Mouse (Mus musculus): ENCODE data around the gene Rdh1. TPM values are rescaled to one million over a fixed set of nuclear protein-coding genes. Genes with fewer than 3 reads are reported as not detected.
"Not testable (repeated sequence)": the region's sequence is repeated elsewhere in the genome, so short reads cannot be mapped to it uniquely, and the experiment has no call there.

The Rdh1 gene
- polyA plus RNA-seq, 1 experiment, result 1.3 TPM

GRCm38 (mm10) chr10:127801612-127802011 is 42.1 kb downstream of the Rdh1 start:
- peak; percentile 47 for DNase-seq

GRCm38 (mm10) chr10:127802236-127802635 is 42.7 kb downstream of the Rdh1 start:
- no peak for DNase-seq
- WGBS, result 64% methylated on average over 5 of the region's 5 CpGs
- H3K27ac ChIP-seq (ENCODE audit: insufficient read depth, low read depth, low read length), result no peak overlapping the region
- TF ChIP-seq CTCF (conservative IDR thresholded peaks at IDR 0.05; ENCODE audit: insufficient read depth, insufficient read length, low read depth, low read length), result no peak
- no peak for TF ChIP-seq POLR2A (IDR thresholded peaks at IDR 0.05; ENCODE audit: low read depth, low read length)
- H3K4me1 ChIP-seq (ENCODE audit: control insufficient read depth, insufficient read depth, low read length), result peaks cover 8% of the 10 kb centered on the region; the same call in 1 of the 2 replicates
- H3K36me3 ChIP-seq (ENCODE audit: control insufficient read depth, insufficient read depth, low read length), result no peaks in the 10 kb centered on the region
- no peaks in the 10 kb centered on the region for H3K27me3 ChIP-seq (replicated peaks; ENCODE audit: control insufficient read depth, insufficient read depth, low read length)
- peak overlapping the region; percentile 12; the same call in 1 of the 2 replicates for H3K4me3 ChIP-seq (ENCODE audit: insufficient read depth, low read depth, low read length)

More at GRCm38 (mm10) chr10:127801612-127802011, 42.1 kb downstream of the Rdh1 start:
- WGBS, result 40% methylated on average over 2 of the region's 2 CpGs
- H3K4me3 ChIP-seq (ENCODE audit: insufficient read depth, low read depth, low read length), result peak overlapping the region; percentile 56
- no peaks in the 10 kb centered on the region for H3K36me3 ChIP-seq (ENCODE audit: control insufficient read depth, insufficient read depth, low read length)
- H3K27ac ChIP-seq (ENCODE audit: insufficient read depth, low read depth, low read length), result peak overlapping the region; percentile 91
- TF ChIP-seq CTCF (conservative IDR thresholded peaks at IDR 0.05; ENCODE audit: insufficient read depth, insufficient read length, low read depth, low read length) (no peak), POLR2A (IDR thresholded peaks at IDR 0.05; ENCODE audit: low read depth, low read length) (no peak)
- no peaks in the 10 kb centered on the region for H3K27me3 ChIP-seq (replicated peaks; ENCODE audit: control insufficient read depth, insufficient read depth, low read length)
- H3K4me1 ChIP-seq (ENCODE audit: control insufficient read depth, insufficient read depth, low read length), result peaks cover 8% of the 10 kb centered on the region; the same call in 1 of the 2 replicates

DNA sequence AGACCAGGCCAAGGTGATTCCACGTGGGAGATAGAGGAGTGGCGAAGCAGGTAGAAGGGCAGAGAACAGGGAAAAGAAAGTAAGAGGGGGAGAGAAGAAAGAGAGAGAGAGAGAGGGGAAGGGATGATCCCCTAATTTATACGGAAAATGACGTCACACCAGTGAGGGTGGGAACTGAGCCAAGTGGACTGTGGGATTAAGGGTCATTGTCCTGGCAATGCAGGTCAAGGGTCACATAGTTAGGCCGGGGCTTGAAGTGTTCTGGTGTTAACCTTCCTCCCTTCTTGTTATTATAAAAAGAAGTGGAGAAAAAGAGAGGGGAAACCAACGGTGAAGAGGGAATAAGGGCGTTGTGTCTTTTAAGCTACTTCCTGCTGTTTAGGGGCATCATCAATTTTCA is 44.9 kb downstream of the Rdh1 start:
- no peaks in the 10 kb centered on the region for H3K36me3 ChIP-seq (ENCODE audit: control insufficient read depth, insufficient read depth, low read length)
- 52% methylated on average over 7 of the region's 7 CpGs for WGBS
- H3K27ac ChIP-seq (ENCODE audit: insufficient read depth, low read depth, low read length), result no peak overlapping the region
- TF ChIP-seq CTCF (conservative IDR thresholded peaks at IDR 0.05; ENCODE audit: insufficient read depth, insufficient read length, low read depth, low read length), result no peak
- TF ChIP-seq POLR2A (IDR thresholded peaks at IDR 0.05; ENCODE audit: low read depth, low read length), result no peak
- no peaks in the 10 kb centered on the region for H3K27me3 ChIP-seq (replicated peaks; ENCODE audit: control insufficient read depth, insufficient read depth, low read length)
- DNase-seq, result peak; percentile 75
- no peak overlapping the region for H3K4me3 ChIP-seq (ENCODE audit: insufficient read depth, low read depth, low read length)
- H3K4me1 ChIP-seq (ENCODE audit: control insufficient read depth, insufficient read depth, low read length), result peaks cover 8% of the 10 kb centered on the region; the same call in 1 of the 2 replicates

DNA sequence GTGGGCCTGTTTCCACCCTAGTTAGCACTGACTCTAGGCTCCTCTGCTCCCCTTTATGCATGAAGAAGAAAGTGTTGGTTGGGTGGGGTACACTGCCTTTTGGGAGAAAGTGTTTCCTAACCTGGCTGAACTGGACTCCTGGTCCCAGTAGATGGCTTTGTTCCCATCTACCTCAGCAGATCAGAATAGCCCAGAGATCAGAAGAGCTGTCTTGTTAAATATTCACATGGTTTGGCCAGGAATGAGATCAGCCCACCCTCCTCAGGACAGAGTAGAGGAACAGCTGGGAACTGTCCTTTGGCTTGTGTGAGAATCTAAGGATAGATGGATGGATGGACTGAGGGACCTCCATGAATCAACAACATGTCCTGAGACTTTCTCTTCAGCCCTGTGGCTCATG is 56.4 kb downstream of the Rdh1 start:
- no peak overlapping the region for H3K4me3 ChIP-seq (ENCODE audit: insufficient read depth, low read depth, low read length)
- no peak overlapping the region for H3K27ac ChIP-seq (ENCODE audit: insufficient read depth, low read depth, low read length)
- H3K27me3 ChIP-seq (replicated peaks; ENCODE audit: control insufficient read depth, insufficient read depth, low read length), result no peaks in the 10 kb centered on the region
- peak; percentile 73 for DNase-seq
- H3K4me1 ChIP-seq (ENCODE audit: control insufficient read depth, insufficient read depth, low read length), result peaks cover 20% of the 10 kb centered on the region
- no peaks in the 10 kb centered on the region for H3K36me3 ChIP-seq (ENCODE audit: control insufficient read depth, insufficient read depth, low read length)
- TF ChIP-seq CTCF (conservative IDR thresholded peaks at IDR 0.05; ENCODE audit: insufficient read depth, insufficient read length, low read depth, low read length) (no peak), POLR2A (IDR thresholded peaks at IDR 0.05; ENCODE audit: low read depth, low read length) (no peak)

DNA sequence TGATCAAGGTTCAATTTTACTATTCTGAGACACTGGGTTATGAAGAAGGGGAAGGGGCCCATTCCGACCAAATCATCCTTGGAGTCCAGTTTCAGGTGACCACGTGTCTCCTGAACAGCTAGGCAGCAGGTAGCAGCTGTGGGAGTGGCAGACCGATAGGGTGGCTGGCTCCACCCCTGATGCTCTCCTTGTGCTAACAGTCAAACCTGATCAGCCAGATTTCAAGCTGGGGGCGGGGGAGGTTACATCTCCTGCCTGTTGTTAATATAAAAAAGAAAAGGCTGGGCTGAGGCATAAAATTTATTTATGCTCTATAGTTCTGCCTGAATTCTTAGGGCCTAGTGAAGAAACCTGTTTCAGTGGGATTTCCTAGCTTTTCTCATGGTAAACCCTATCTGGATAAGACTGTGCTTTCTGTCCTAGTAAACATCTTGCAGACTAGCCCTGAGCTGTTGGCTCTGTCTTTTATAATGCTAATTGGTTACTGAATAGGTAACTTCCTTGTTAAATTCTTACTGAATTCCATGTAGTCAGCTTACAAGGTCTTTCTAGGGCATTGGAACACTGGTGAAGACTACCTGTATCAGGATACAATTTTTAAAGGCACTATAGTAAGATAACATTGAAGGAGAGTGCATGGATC is 57.9 kb downstream of the Rdh1 start:
- peaks cover 20% of the 10 kb centered on the region for H3K4me1 ChIP-seq (ENCODE audit: control insufficient read depth, insufficient read depth, low read length)
- not testable (repeated sequence) for H3K27me3 ChIP-seq (replicated peaks; ENCODE audit: control insufficient read depth, insufficient read depth, low read length); H3K36me3 ChIP-seq (ENCODE audit: control insufficient read depth, insufficient read depth, low read length); H3K4me3 ChIP-seq (ENCODE audit: insufficient read depth, low read depth, low read length)
- WGBS, result 43% methylated on average over 4 of the region's 4 CpGs
- peak overlapping the region; percentile 71 for H3K27ac ChIP-seq (ENCODE audit: insufficient read depth, low read depth, low read length)
- DNase-seq, result peak; percentile 62

Other genes starting within 250 kb of the Rdh1 start
- 24.4 and 27.4 TPM in 2 replicates for gene Ndufa4l2, start 244.8 kb upstream of the Rdh1 start, polyA plus RNA-seq (2012; rRNA removed)
- 232 and 274 TPM in 2 replicates for gene Shmt2, start 237.3 kb upstream of the Rdh1 start, polyA plus RNA-seq (2012; rRNA removed)
- 2.0 and 2.2 TPM in 2 replicates for gene Nxph4, start 225.2 kb upstream of the Rdh1 start, polyA plus RNA-seq (2012; rRNA removed)
- gene Lrp1, start 138.6 kb upstream of the Rdh1 start, polyA plus RNA-seq (2012; rRNA removed), result 55.3 and 57.8 TPM in 2 replicates
- gene Stat6, start 116.7 kb upstream of the Rdh1 start, polyA plus RNA-seq (2012; rRNA removed), result 70.2 and 72.1 TPM in 2 replicates
- 2.3 and 2.5 TPM in 2 replicates for gene Nemp1, start 92.8 kb upstream of the Rdh1 start, polyA plus RNA-seq (2012; rRNA removed)
- gene Nab2, start 91.2 kb upstream of the Rdh1 start, polyA plus RNA-seq (2012; rRNA removed), result 17.9 and 18.6 TPM in 2 replicates
- 0.06 and 0.18 TPM in 2 replicates for gene Myo1a, start 54.6 kb upstream of the Rdh1 start, polyA plus RNA-seq (2012; rRNA removed)
- 0.26 TPM in 1 of 2 replicates, not detected in the other for gene Tac2, start 35.2 kb upstream of the Rdh1 start, polyA plus RNA-seq (2012; rRNA removed)
- gene Zbtb39, start 20.2 kb upstream of the Rdh1 start, polyA plus RNA-seq (2012; rRNA removed), result 7.2 and 7.3 TPM in 2 replicates
- gene Gpr182, start 8.0 kb upstream of the Rdh1 start, polyA plus RNA-seq (2012; rRNA removed), result 8.1 and 9.7 TPM in 2 replicates
- gene Rdh16f1, start 66 bp downstream of the Rdh1 start, polyA plus RNA-seq (2012; rRNA removed), result 2.1 and 2.3 TPM in 2 replicates
- gene Rdh9, start 16.7 kb downstream of the Rdh1 start, polyA plus RNA-seq (2012; rRNA removed), result 0.10 and 0.13 TPM in 2 replicates
- 61.2 and 67.5 TPM in 2 replicates for gene Rdh16, start 41.4 kb downstream of the Rdh1 start, polyA plus RNA-seq (2012; rRNA removed)
- gene Rdh19, start 90.2 kb downstream of the Rdh1 start, polyA plus RNA-seq (2012; rRNA removed), result 1.6 and 2.0 TPM in 2 replicates
- 391 and 483 TPM in 2 replicates for gene Rdh16f2, start 106.8 kb downstream of the Rdh1 start, polyA plus RNA-seq (2012; rRNA removed)
- gene Rdh7, start 129.1 kb downstream of the Rdh1 start, polyA plus RNA-seq (2012; rRNA removed), result 0.20 and 0.31 TPM in 2 replicates
- gene Sdr9c7, start 138.8 kb downstream of the Rdh1 start, polyA plus RNA-seq (2012; rRNA removed), result 0.13 TPM in 1 of 2 replicates, not detected in the other
- not detected in 2 replicates for gene Hsd17b6, start 247.9 kb downstream of the Rdh1 start, polyA plus RNA-seq (2012; rRNA removed)